Mouse (Mus musculus): ENCODE data around the gene Mical2.

DNA sequence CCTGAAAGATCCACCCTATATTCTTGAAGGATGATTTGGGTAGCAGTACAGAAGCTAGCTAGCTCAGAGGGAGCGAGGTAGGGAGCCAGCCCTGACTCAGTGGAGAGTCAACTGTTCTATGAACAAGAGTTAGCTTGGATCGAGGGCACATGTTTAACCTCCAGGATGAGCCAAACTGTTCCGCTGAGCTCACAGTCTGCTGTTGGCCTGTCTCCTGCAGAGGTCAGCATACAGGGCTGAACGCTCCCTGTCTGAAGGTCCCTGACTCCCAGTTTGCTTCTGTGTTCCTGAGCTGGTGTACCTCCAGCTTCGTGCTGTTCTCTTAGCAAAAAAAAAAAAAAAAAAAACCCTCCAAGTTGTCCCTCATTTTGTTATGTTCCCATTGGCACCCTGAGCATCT lies 112.1 kb downstream of the Mical2 start:
- TF ChIP-seq CTCF (conservative IDR thresholded peaks at IDR 0.05; ENCODE audit: insufficient read depth, insufficient read length, low read depth, low read length) (no peak), POLR2A (IDR thresholded peaks at IDR 0.05; ENCODE audit: low read depth, low read length) (no peak)
